Mouse (Mus musculus): ENCODE measurements around the gene 9430007A20Rik. TPM values are rescaled to one million over a fixed set of nuclear protein-coding genes. Genes with fewer than 3 reads are reported as not detected.
"Not testable (repeated sequence)": the region's sequence is repeated elsewhere in the genome, so short reads cannot be mapped to it uniquely, and the experiment has no call there.

Gene 9430007A20Rik
- polyA plus RNA-seq (2015; fragmentation: Nextera tagmentation; extraction: Ambion mirVana) = not detected in 2 replicates

GRCm38 (mm10) chr4:144519522-144519921 lies at the start of gene 9430007A20Rik:
Gene 9430007A20Rik (plus strand): TSS chr4:144519822.
- H3K4me3 ChIP-seq = no peak within 1 kb of the TSS
- 79% methylated on average over 5 of the region's 5 CpGs for WGBS
- no peaks in the 10 kb centered on the region for H3K4me1 ChIP-seq
- ATAC-seq (ENCODE audit: low FRiP score, low read depth) = no peak
- 0 out of 2 replicates have a peak, but pooled peaks cover 13% of the 10 kb centered on the region for H3K9me3 ChIP-seq
- H3K4me2 ChIP-seq (replicated peaks) = no peak within 1 kb of the TSS
- no peaks in the 10 kb centered on the region for H3K27me3 ChIP-seq
- H3K9ac ChIP-seq = no peak within 1 kb of the TSS
- H3K36me3 ChIP-seq = no peaks in the 10 kb centered on the region
- H3K27ac ChIP-seq = no peak within 1 kb of the TSS

GRCm38 (mm10) chr4:144493331-144493730 lies 26.3 kb upstream of the 9430007A20Rik start:
- no peaks in the 10 kb centered on the region for H3K36me3 ChIP-seq
- no peaks in the 10 kb centered on the region for H3K9me3 ChIP-seq
- H3K4me2 ChIP-seq (replicated peaks) = no peak overlapping the region
- no peak overlapping the region for H3K27ac ChIP-seq
- no peaks in the 10 kb centered on the region for H3K27me3 ChIP-seq
- H3K4me3 ChIP-seq = no peak overlapping the region
- no peak for ATAC-seq (ENCODE audit: low FRiP score, low read depth)
- H3K9ac ChIP-seq = no peak overlapping the region
- H3K4me1 ChIP-seq = no peaks in the 10 kb centered on the region

- no peak overlapping the region for H3K27ac ChIP-seq
- H3K4me3 ChIP-seq = no peak overlapping the region
- 86% methylated on average over 1 of the region's 1 CpGs for WGBS
- no peak overlapping the region for H3K4me2 ChIP-seq (replicated peaks)
- H3K9ac ChIP-seq = no peak overlapping the region
- no peaks in the 10 kb centered on the region for H3K36me3 ChIP-seq
- ATAC-seq (ENCODE audit: low FRiP score, low read depth) = no peak
- no peaks in the 10 kb centered on the region for H3K4me1 ChIP-seq
- no peaks in the 10 kb centered on the region for H3K27me3 ChIP-seq
- H3K9me3 ChIP-seq = no peaks in the 10 kb centered on the region
Measured at GRCm38 (mm10) chr4:144506518-144506917, 13.1 kb upstream of the 9430007A20Rik start.

- WGBS = 80% methylated on average over 1 of the region's 1 CpGs
- H3K4me2 ChIP-seq (replicated peaks) = no peak overlapping the region
- no peaks in the 10 kb centered on the region for H3K27me3 ChIP-seq
- no peaks in the 10 kb centered on the region for H3K4me1 ChIP-seq
- H3K36me3 ChIP-seq = no peaks in the 10 kb centered on the region
- ATAC-seq (ENCODE audit: low FRiP score, low read depth) = no peak
- H3K9me3 ChIP-seq = peaks cover 24% of the 10 kb centered on the region; the same call in 1 of the 2 replicates
- H3K4me3 ChIP-seq = no peak overlapping the region
- no peak overlapping the region for H3K27ac ChIP-seq
- H3K9ac ChIP-seq = no peak overlapping the region
Measured at GRCm38 (mm10) chr4:144544689-144545088, 25.1 kb downstream of the 9430007A20Rik start.

GRCm38 (mm10) chr4:144545339-144545738 lies 25.7 kb downstream of the 9430007A20Rik start:
- H3K9ac ChIP-seq; H3K4me3 ChIP-seq; H3K27ac ChIP-seq; H3K27me3 ChIP-seq; H3K4me1 ChIP-seq; H3K36me3 ChIP-seq; ATAC-seq (ENCODE audit: low FRiP score, low read depth); H3K4me2 ChIP-seq (replicated peaks): not testable (repeated sequence)
- peaks cover 24% of the 10 kb centered on the region; the same call in 1 of the 2 replicates for H3K9me3 ChIP-seq
- WGBS = 92% methylated on average over 13 of the region's 13 CpGs

- H3K4me2 ChIP-seq (replicated peaks) = no peak overlapping the region
- peaks cover 12% of the 10 kb centered on the region; the same call in 1 of the 2 replicates for H3K9me3 ChIP-seq
- no peak overlapping the region for H3K27ac ChIP-seq
- no peaks in the 10 kb centered on the region for H3K4me1 ChIP-seq
- ATAC-seq (ENCODE audit: low FRiP score, low read depth) = no peak
- no peak overlapping the region for H3K9ac ChIP-seq
- no peaks in the 10 kb centered on the region for H3K27me3 ChIP-seq
- H3K36me3 ChIP-seq = no peaks in the 10 kb centered on the region
- no peak overlapping the region for H3K4me3 ChIP-seq
Measured at GRCm38 (mm10) chr4:144551156-144551555, 31.5 kb downstream of the 9430007A20Rik start.

- 0 out of 2 replicates have a peak, but pooled peaks cover 5% of the 10 kb centered on the region for H3K9me3 ChIP-seq
- no peaks in the 10 kb centered on the region for H3K36me3 ChIP-seq
- ATAC-seq (ENCODE audit: low FRiP score, low read depth) = no peak
- H3K27ac ChIP-seq = no peak overlapping the region
- no peak overlapping the region for H3K9ac ChIP-seq
- H3K4me3 ChIP-seq = no peak overlapping the region
- no peaks in the 10 kb centered on the region for H3K4me1 ChIP-seq
- no peak overlapping the region for H3K4me2 ChIP-seq (replicated peaks)
- H3K27me3 ChIP-seq = no peaks in the 10 kb centered on the region
Measured at GRCm38 (mm10) chr4:144559792-144560191, 40.2 kb downstream of the 9430007A20Rik start.

- ATAC-seq (ENCODE audit: low FRiP score, low read depth) = no peak
- no peaks in the 10 kb centered on the region for H3K4me1 ChIP-seq
- H3K36me3 ChIP-seq = no peaks in the 10 kb centered on the region
- no peak overlapping the region for H3K4me3 ChIP-seq
- H3K27me3 ChIP-seq = no peaks in the 10 kb centered on the region
- H3K4me2 ChIP-seq (replicated peaks) = no peak overlapping the region
- WGBS = 58% methylated on average over 2 of the region's 2 CpGs
- no peak overlapping the region for H3K27ac ChIP-seq
- H3K9ac ChIP-seq = no peak overlapping the region
- 0 out of 2 replicates have a peak, but pooled peaks cover 5% of the 10 kb centered on the region for H3K9me3 ChIP-seq
Measured at GRCm38 (mm10) chr4:144561205-144561604, 41.6 kb downstream of the 9430007A20Rik start.

- Histone ChIP-seq H3K36me3 (no peaks in the 10 kb centered on the region), H3K27me3 (no peaks in the 10 kb centered on the region), H3K9ac (no peak within 1 kb of the TSS), H3K27ac (no peak within 1 kb of the TSS), H3K4me3 (no peak within 1 kb of the TSS), H3K4me2 (replicated peaks) (no peak within 1 kb of the TSS), H3K4me1 (no peaks in the 10 kb centered on the region), H3K9me3 (no peaks in the 10 kb centered on the region)
- WGBS = 97% methylated on average over 1 of the region's 1 CpGs
- ATAC-seq (ENCODE audit: low FRiP score, low read depth) = no peak
Measured at GRCm38 (mm10) chr4:144565034-144565433, 45.4 kb downstream of the 9430007A20Rik start, which contains the start of gene Gm13124. Gene Gm13124 (minus strand): TSS chr4:144565134.

- Histone ChIP-seq H3K9me3 (no peaks in the 10 kb centered on the region), H3K4me2 (replicated peaks) (no peak overlapping the region), H3K36me3 (no peaks in the 10 kb centered on the region), H3K27ac (no peak overlapping the region), H3K9ac (no peak overlapping the region), H3K4me1 (no peaks in the 10 kb centered on the region), H3K27me3 (no peaks in the 10 kb centered on the region), H3K4me3 (no peak overlapping the region)
- no peak for ATAC-seq (ENCODE audit: low FRiP score, low read depth)
Measured at GRCm38 (mm10) chr4:144567752-144568151, 48.1 kb downstream of the 9430007A20Rik start.

Other genes with a start within 250 kb of the 9430007A20Rik start
- gene Pramel5, start 239.3 kb upstream of the 9430007A20Rik start, polyA plus RNA-seq (2015; fragmentation: Nextera tagmentation; extraction: Ambion mirVana) = not detected in 2 replicates
- gene Gm13128, start 189.6 kb upstream of the 9430007A20Rik start, polyA plus RNA-seq (2015; fragmentation: Nextera tagmentation; extraction: Ambion mirVana) = not detected in 2 replicates
- gene Gm13119, start 161.9 kb upstream of the 9430007A20Rik start, polyA plus RNA-seq (2015; fragmentation: Nextera tagmentation; extraction: Ambion mirVana) = not detected in 2 replicates
- gene Pramef20, start 141.9 kb upstream of the 9430007A20Rik start, polyA plus RNA-seq (2015; fragmentation: Nextera tagmentation; extraction: Ambion mirVana) = not detected in 2 replicates
- gene Pramef12, start 111.4 kb upstream of the 9430007A20Rik start, polyA plus RNA-seq (2015; fragmentation: Nextera tagmentation; extraction: Ambion mirVana) = 0.17 and 0.41 TPM in 2 replicates
- not detected in 2 replicates for gene 1700012P22Rik, start 81.0 kb upstream of the 9430007A20Rik start, polyA plus RNA-seq (2015; fragmentation: Nextera tagmentation; extraction: Ambion mirVana)
- not detected in 2 replicates for gene Gm9944, start 66.5 kb upstream of the 9430007A20Rik start, polyA plus RNA-seq (2015; fragmentation: Nextera tagmentation; extraction: Ambion mirVana)
- gene Aadacl3, start 56.1 kb upstream of the 9430007A20Rik start, polyA plus RNA-seq (2015; fragmentation: Nextera tagmentation; extraction: Ambion mirVana) = not detected in 2 replicates
- gene Gm13124, start 45.3 kb downstream of the 9430007A20Rik start, polyA plus RNA-seq (2015; fragmentation: Nextera tagmentation; extraction: Ambion mirVana) = not detected in 2 replicates
- not detected in 2 replicates for gene Aadacl4, start 93.9 kb downstream of the 9430007A20Rik start, polyA plus RNA-seq (2015; fragmentation: Nextera tagmentation; extraction: Ambion mirVana)
- not detected in 2 replicates for gene Gm436, start 166.5 kb downstream of the 9430007A20Rik start, polyA plus RNA-seq (2015; fragmentation: Nextera tagmentation; extraction: Ambion mirVana)
- not detected in 2 replicates for gene Gm13178, start 201.6 kb downstream of the 9430007A20Rik start, polyA plus RNA-seq (2015; fragmentation: Nextera tagmentation; extraction: Ambion mirVana)